ENCODE assay signal across 21 mouse cellular contexts in genomic region chr1:38181020-38181550, GRCm38 (mm10).
"Had no signal": no experiment of that assay in that cellular context is flagged by ENCODE, and none has a peak within 500 bp of the region (broad histone marks: within the 10 kb centered on the region; RNA-seq: fewer than 3 reads in every experiment).

No protein-coding gene starts in this region.

- ATAC-seq: lung, postnatal 0 days; midbrain, embryonic 16.5 days had no signal

- H3K27me3 ChIP-seq: limb, embryonic 12.5 days; liver, embryonic 15.5 days; megakaryocyte, embryonic 14.5 days; midbrain, embryonic 12.5 days; neural tube, embryonic 13.5 days; stomach, embryonic 15.5 days had no signal

- H3K4me1 ChIP-seq: liver, embryonic 15.5 days; megakaryocyte, embryonic 14.5 days; stomach, embryonic 15.5 days had no signal

- H3K9ac ChIP-seq: limb, embryonic 12.5 days; liver, embryonic 15.5 days; midbrain, embryonic 12.5 days; neural tube, embryonic 13.5 days; stomach, embryonic 15.5 days had no signal

- DNase-seq: kidney, adult 9 months; kidney, postnatal 36 days; layer of hippocampus, adult 9-11 months; layer of hippocampus, postnatal 36 days; lung, adult 2 months; retina, postnatal 1 day; right cerebral cortex, postnatal 4 days; spleen, adult 18-20 months; thymus, adult 18-20 months; thymus, postnatal 14 days had no signal

- H3K4me2 ChIP-seq: limb, embryonic 12.5 days; liver, embryonic 11.5 days; liver, embryonic 15.5 days; midbrain, embryonic 12.5 days; neural tube, embryonic 13.5 days; stomach, embryonic 15.5 days had no signal

- H3K36me3 ChIP-seq: liver, embryonic 15.5 days; stomach, embryonic 15.5 days had no signal

- H3K27ac ChIP-seq: kidney, postnatal 0 days; limb, embryonic 12.5 days; liver, embryonic 15.5 days; macrophage; midbrain, embryonic 12.5 days; neural tube, embryonic 13.5 days; stomach, embryonic 15.5 days had no signal

- H3K9me3 ChIP-seq: limb, embryonic 12.5 days; liver, embryonic 15.5 days; megakaryocyte, embryonic 14.5 days; midbrain, embryonic 12.5 days; neural tube, embryonic 13.5 days; stomach, embryonic 15.5 days had no signal

- H3K4me3 ChIP-seq: limb, embryonic 12.5 days; liver, embryonic 15.5 days; megakaryocyte, embryonic 14.5 days; midbrain, embryonic 12.5 days; neural tube, embryonic 13.5 days; stomach, embryonic 15.5 days had no signal
